Mouse (Mus musculus): Measurements from ENCODE around the gene Sphk1. TPM values are rescaled to one million over a fixed set of nuclear protein-coding genes. Genes with fewer than 3 reads are reported as not detected.

Sphk1 gene
- 10 to 100 TPM in 1 of 2 experiments, 1 to 10 TPM in 1; 7.0 to 13.9 TPM for total RNA-seq (2023)

DNA sequence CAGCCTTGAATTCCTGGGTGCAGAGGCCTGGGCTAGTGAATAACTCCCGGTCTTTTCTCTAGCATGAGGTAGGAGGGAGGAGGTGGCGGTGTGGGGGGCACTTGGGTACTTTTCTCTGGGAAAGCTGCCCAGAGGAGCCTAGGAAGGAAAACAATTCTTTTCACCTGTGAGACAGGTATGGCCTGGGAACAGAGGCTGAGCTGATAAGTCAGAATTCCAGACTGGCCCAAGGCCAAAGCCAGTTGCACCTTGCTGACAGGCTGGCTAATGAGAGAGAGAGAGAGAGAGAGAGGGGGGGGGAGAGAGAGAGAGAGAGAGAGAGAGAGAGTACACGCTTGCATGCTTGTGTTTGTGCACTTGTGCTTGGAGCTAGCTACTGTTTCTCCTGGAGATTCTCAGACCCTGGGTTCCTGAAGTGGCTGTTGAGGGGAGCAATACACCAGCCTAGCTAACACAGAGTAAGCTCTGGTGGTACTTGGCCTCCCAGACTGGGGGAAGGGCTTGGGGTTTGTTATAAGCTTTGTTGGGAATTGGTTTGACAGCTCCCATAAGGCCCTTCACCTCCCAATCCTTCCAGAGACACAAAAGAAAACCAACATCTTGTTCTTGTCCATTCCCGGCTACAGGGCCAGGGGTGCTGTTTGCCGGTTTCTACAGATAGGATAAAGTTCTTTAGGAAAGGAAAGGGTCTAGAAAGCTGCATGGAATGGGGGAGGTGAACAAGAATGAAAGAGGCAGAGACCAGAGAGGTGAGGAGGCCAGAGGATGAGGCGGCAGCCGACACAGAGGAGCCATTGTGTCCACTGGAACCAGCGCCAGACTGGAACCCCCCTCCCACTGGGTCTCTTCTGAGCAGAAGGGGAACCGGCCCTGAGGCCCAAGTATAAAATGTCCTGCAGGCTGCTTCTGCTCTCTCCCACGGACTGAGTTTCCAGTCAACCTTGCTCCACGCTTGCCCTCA, at the start of gene Sphk1:
Sphk1 (plus strand) TSS at position 739 of the 961 bp plus-strand sequence.

GRCm38 (mm10) chr11:116493795-116494252, 36.9 kb upstream of the Sphk1 start, which contains the start of gene Prpsap1:
Prpsap1 (minus strand) TSS chr11:116494202.

GRCm38 (mm10) chr11:116581376-116581814, 50.7 kb downstream of the Sphk1 start, which contains the start of gene Ube2o:
Ube2o (minus strand) TSS chr11:116581447.

Other genes with a start within 250 kb of the Sphk1 start
- not detected for gene Galr2, start 250.0 kb upstream of the Sphk1 start, total RNA-seq (2023)
- 10 to 100 TPM; 37.1 to 42.5 TPM for gene Exoc7, start 223.7 kb upstream of the Sphk1 start, total RNA-seq (2023)
- gene Foxj1, start 195.5 kb upstream of the Sphk1 start, total RNA-seq (2023), result under 1 TPM in 1 of 2 experiments, not detected in 1; 0.22 TPM
- 1 to 10 TPM; 3.0 to 4.9 TPM for gene Rnf157, start 117.9 kb upstream of the Sphk1 start, total RNA-seq (2023)
- gene Ubald2, start 96.8 kb upstream of the Sphk1 start, total RNA-seq (2023), result 10 to 100 TPM; 69.9 to 86.6 TPM
- gene Qrich2, start 64.7 kb upstream of the Sphk1 start, total RNA-seq (2023), result under 1 TPM in 1 of 2 experiments, not detected in 1; 0.15 TPM
- 10 to 100 TPM; 32.5 to 33.0 TPM for gene Prpsap1, start 36.7 kb upstream of the Sphk1 start, total RNA-seq (2023)
- gene Ube2o, start 50.5 kb downstream of the Sphk1 start, total RNA-seq (2023), result 1 to 10 TPM; 9.3 to 9.6 TPM
- gene Aanat, start 55.5 kb downstream of the Sphk1 start, total RNA-seq (2023), result not detected
- gene Rhbdf2, start 96.1 kb downstream of the Sphk1 start, total RNA-seq (2023), result 10 to 100 TPM; 75.8 to 91.1 TPM
- not detected for gene Prcd, start 122.6 kb downstream of the Sphk1 start, total RNA-seq (2023)
- not detected for gene Cygb, start 123.4 kb downstream of the Sphk1 start, total RNA-seq (2023)
- gene St6galnac1, start 244.6 kb downstream of the Sphk1 start, total RNA-seq (2023), result not detected

Measured in neutrophil, adult 83 days (primary cell).